Mouse (Mus musculus): ENCODE measurements at regions not wholly inside any gene's neighbourhood (a gene's known extent, or its start where the extent isn't known, plus 50 kb on each side); places are given as distances from the start of the nearest gene placed in this dataset.

GRCm38 (mm10) chr13:97669366-97669765 lies 91.1 kb downstream of the Gm10260 start:
- no peaks in the 10 kb centered on the region for H3K27me3 ChIP-seq (ENCODE audit: control insufficient read depth in 1 of 2, insufficient read depth in 2 of 2, low read length in 2 of 2)
- no peak overlapping the region for H3K4me3 ChIP-seq (ENCODE audit: control insufficient read depth in 1 of 2, insufficient read depth in 1 of 2, low read depth in 2 of 2, low read length in 2 of 2)
- DNase-seq (ENCODE audit: low read depth, low spot score): no peak
- no peaks in the 10 kb centered on the region for H3K79me2 ChIP-seq (ENCODE audit: control insufficient read depth, insufficient read depth, low read length, poor library complexity)
- no peak for TF ChIP-seq USF2 (IDR thresholded peaks at IDR 0.05; ENCODE audit: borderline replicate concordance in 1 of 2, insufficient read depth in 1 of 2, low read depth in 1 of 2, low read length in 2 of 2)
- TF ChIP-seq GATA1 (IDR thresholded peaks at IDR 0.05; ENCODE audit: low read depth, low read length): no peak
- no peak for TF ChIP-seq MAFK (IDR thresholded peaks at IDR 0.05; ENCODE audit: borderline replicate concordance, low read depth, low read length)
- no peak for TF ChIP-seq NRF1 (IDR thresholded peaks at IDR 0.05; ENCODE audit: insufficient read depth, low read depth, low read length, poor library complexity, severe bottlenecking)
- no peak for TF ChIP-seq EP300 (IDR thresholded peaks at IDR 0.05; ENCODE audit: low read depth in 1 of 2, low read length in 2 of 2)
- TF ChIP-seq E2F4 (IDR thresholded peaks at IDR 0.05; ENCODE audit: borderline replicate concordance, low read depth, low read length): no peak
- H3K27ac ChIP-seq (ENCODE audit: control insufficient read depth, low read depth, low read length): no peak overlapping the region
- no peaks in the 10 kb centered on the region for H3K4me1 ChIP-seq (ENCODE audit: control insufficient read depth in 1 of 2, insufficient read depth in 2 of 2, low read length in 2 of 2)
- no peaks in the 10 kb centered on the region for H3K9me3 ChIP-seq (replicated peaks; ENCODE audit: insufficient read depth, low read length)
- H3K9ac ChIP-seq (ENCODE audit: control insufficient read depth, low read depth, low read length, poor library complexity, severe bottlenecking): no peak overlapping the region
- H3K36me3 ChIP-seq (ENCODE audit: control insufficient read depth in 1 of 2, insufficient read depth in 2 of 2, low read length in 2 of 2): no peaks in the 10 kb centered on the region

DNA sequence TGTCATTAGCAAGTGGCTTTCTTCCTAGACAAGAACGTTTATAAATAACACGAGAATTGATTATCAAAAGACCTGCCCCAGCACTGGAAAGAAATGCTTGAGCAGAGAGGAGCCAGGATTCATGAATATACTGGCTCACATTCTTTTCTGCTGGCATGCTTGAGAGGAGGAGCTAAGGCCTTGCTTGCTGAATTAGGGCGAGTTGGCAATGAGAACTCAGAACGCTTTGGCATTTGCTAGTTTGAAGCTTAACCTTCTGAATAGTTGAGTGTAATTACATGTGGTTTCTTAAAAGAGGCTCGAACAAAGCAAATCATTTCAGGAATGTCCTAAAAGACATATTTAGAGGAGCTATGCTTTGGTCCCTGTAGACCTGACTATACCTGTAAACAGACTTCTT lies 91.5 kb downstream of the Gm10260 start:
- Histone ChIP-seq H3K36me3 (ENCODE audit: control insufficient read depth in 1 of 2, insufficient read depth in 2 of 2, low read length in 2 of 2) (no peaks in the 10 kb centered on the region), H3K9me3 (replicated peaks; ENCODE audit: insufficient read depth, low read length) (no peaks in the 10 kb centered on the region), H3K27ac (ENCODE audit: control insufficient read depth, low read depth, low read length) (no peak overlapping the region), H3K9ac (ENCODE audit: control insufficient read depth, low read depth, low read length, poor library complexity, severe bottlenecking) (no peak overlapping the region), H3K4me3 (ENCODE audit: control insufficient read depth in 1 of 2, insufficient read depth in 1 of 2, low read depth in 2 of 2, low read length in 2 of 2) (no peak overlapping the region), H3K79me2 (ENCODE audit: control insufficient read depth, insufficient read depth, low read length, poor library complexity) (no peaks in the 10 kb centered on the region), H3K4me1 (ENCODE audit: control insufficient read depth in 1 of 2, insufficient read depth in 2 of 2, low read length in 2 of 2) (no peaks in the 10 kb centered on the region), H3K27me3 (ENCODE audit: control insufficient read depth in 1 of 2, insufficient read depth in 2 of 2, low read length in 2 of 2) (no peaks in the 10 kb centered on the region)
- TF ChIP-seq E2F4 (IDR thresholded peaks at IDR 0.05; ENCODE audit: borderline replicate concordance, low read depth, low read length) (no peak), RAD21 (IDR thresholded peaks at IDR 0.05; ENCODE audit: low read depth, low read length) (no peak), GABPA (IDR thresholded peaks at IDR 0.05; ENCODE audit: low read depth, low read length) (no peak), USF2 (IDR thresholded peaks at IDR 0.05; ENCODE audit: borderline replicate concordance in 1 of 2, insufficient read depth in 1 of 2, low read depth in 1 of 2, low read length in 2 of 2) (no peak), BHLHE40 (IDR thresholded peaks at IDR 0.05; ENCODE audit: borderline replicate concordance, low read depth, low read length) (no peak), JUND (IDR thresholded peaks at IDR 0.05; ENCODE audit: low read depth, low read length) (no peak)
- no peak for DNase-seq (ENCODE audit: low read depth, low spot score)

GRCm38 (mm10) chr13:97667313-97667712 lies 93.1 kb downstream of the Gm10260 start:
- no peak for DNase-seq (ENCODE audit: low read depth, low spot score)

More at GRCm38 (mm10) chr13:97667313-97667712, 93.1 kb downstream of the Gm10260 start:
- Histone ChIP-seq H3K9me3 (replicated peaks; ENCODE audit: insufficient read depth, low read length) (no peaks in the 10 kb centered on the region), H3K4me3 (ENCODE audit: control insufficient read depth in 1 of 2, insufficient read depth in 1 of 2, low read depth in 2 of 2, low read length in 2 of 2) (no peak overlapping the region), H3K27me3 (ENCODE audit: control insufficient read depth in 1 of 2, insufficient read depth in 2 of 2, low read length in 2 of 2) (no peaks in the 10 kb centered on the region), H3K27ac (ENCODE audit: control insufficient read depth, low read depth, low read length) (no peak overlapping the region), H3K4me1 (ENCODE audit: control insufficient read depth in 1 of 2, insufficient read depth in 2 of 2, low read length in 2 of 2) (no peaks in the 10 kb centered on the region), H3K79me2 (ENCODE audit: control insufficient read depth, insufficient read depth, low read length, poor library complexity) (no peaks in the 10 kb centered on the region), H3K9ac (ENCODE audit: control insufficient read depth, low read depth, low read length, poor library complexity, severe bottlenecking) (no peak overlapping the region), H3K36me3 (ENCODE audit: control insufficient read depth in 1 of 2, insufficient read depth in 2 of 2, low read length in 2 of 2) (no peaks in the 10 kb centered on the region)
- TF ChIP-seq POLR2AphosphoS5 (IDR thresholded peaks at IDR 0.05; ENCODE audit: borderline replicate concordance, low read depth, low read length) (no peak), TAL1 (IDR thresholded peaks at IDR 0.05; ENCODE audit: low read length) (no peak), TCF12 (IDR thresholded peaks at IDR 0.05; ENCODE audit: low read depth, low read length) (no peak), MXI1 (IDR thresholded peaks at IDR 0.05; ENCODE audit: low read depth, low read length) (no peak), GATA1 (IDR thresholded peaks at IDR 0.05; ENCODE audit: low read depth, low read length) (no peak), POLR2AphosphoS2 (IDR thresholded peaks at IDR 0.05; ENCODE audit: low read length) (no peak), CHD2 (IDR thresholded peaks at IDR 0.05; ENCODE audit: low read length) (no peak), POLR2A (IDR thresholded peaks at IDR 0.05; ENCODE audit: control insufficient read depth in 1 of 2, insufficient read depth in 1 of 2, low read depth in 1 of 2, low read length in 2 of 2, poor library complexity in 1 of 2) (no peak), SMC3 (IDR thresholded peaks at IDR 0.05; ENCODE audit: low read depth, low read length) (no peak), RCOR1 (IDR thresholded peaks at IDR 0.05; ENCODE audit: low read depth, low read length) (no peak), UBTF (IDR thresholded peaks at IDR 0.05; ENCODE audit: borderline replicate concordance, insufficient read depth, low read depth, low read length) (no peak), MAX (IDR thresholded peaks at IDR 0.05; ENCODE audit: low read length) (no peak), MEF2A (IDR thresholded peaks at IDR 0.05; ENCODE audit: extremely low read depth, insufficient replicate concordance, low read depth, low read length, poor library complexity, severe bottlenecking) (no peak), CHD1 (IDR thresholded peaks at IDR 0.05; ENCODE audit: low read depth, low read length) (no peak), EP300 (IDR thresholded peaks at IDR 0.05; ENCODE audit: low read depth in 1 of 2, low read length in 2 of 2) (no peak), BHLHE40 (IDR thresholded peaks at IDR 0.05; ENCODE audit: borderline replicate concordance, low read depth, low read length) (no peak), ETS1 (IDR thresholded peaks at IDR 0.05; ENCODE audit: low read depth, low read length) (no peak), MYB (IDR thresholded peaks at IDR 0.05; ENCODE audit: low read depth, low read length) (no peak)

All from MEL (cell line).